Mouse (Mus musculus) C2C12 (cell line): ENCODE data around the gene Cep135. TPM values are rescaled to one million over a fixed set of nuclear protein-coding genes. Genes with fewer than 3 reads are reported as not detected.

Experiments used
- H3K27me3 ChIP-seq: one replicate; pipeline ENCODE4 v1.6.1; 2011; ENCODE audit not compliant: control insufficient read depth, insufficient read depth, insufficient read length
- H3K36me3 ChIP-seq: one replicate; pipeline ENCODE4 v1.6.1; 2011; ENCODE audit not compliant: control insufficient read depth, insufficient read depth
- H3K4me3 ChIP-seq: one replicate; pipeline ENCODE4 v1.5.1; 2011; ENCODE audit warnings: mild to moderate bottlenecking, control low read depth; ENCODE audit not compliant: poor library complexity, insufficient read depth, severe bottlenecking
- H3K79me2 ChIP-seq: one replicate; pipeline ENCODE4 v1.6.1; 2011; ENCODE audit not compliant: control insufficient read depth, insufficient read depth
- H3K79me3 ChIP-seq: one replicate; pipeline ENCODE4 v1.6.1; 2011; ENCODE audit warnings: low read depth, control low read depth
- H3ac ChIP-seq: one replicate; pipeline ENCODE3; 2011; ENCODE audit warnings: low read depth; ENCODE audit not compliant: control insufficient read depth, insufficient read length
- CEBPB ChIP-seq: IDR thresholded peaks from one replicate; pipeline ENCODE4 v1.6.1; 2011; ENCODE audit warnings: low read depth, mild to moderate bottlenecking, control low read depth, moderate library complexity
- CTCF ChIP-seq: IDR thresholded peaks from one replicate; pipeline ENCODE4 v1.5.1; 2011; ENCODE audit not compliant: control insufficient read depth, insufficient read depth, insufficient read length
- FOSL1 ChIP-seq: IDR thresholded peaks from one replicate; pipeline ENCODE4 v1.8.0; 2011; ENCODE audit warnings: mild to moderate bottlenecking, low read length; ENCODE audit not compliant: poor library complexity, insufficient read depth, severe bottlenecking
- MAX ChIP-seq: IDR thresholded peaks from one replicate; pipeline ENCODE4 v1.6.1; 2011; ENCODE audit warnings: mild to moderate bottlenecking, control low read depth
- MYOD1 ChIP-seq: IDR thresholded peaks from one replicate; pipeline ENCODE4 v1.6.1; 2011; ENCODE audit warnings: low read depth; ENCODE audit not compliant: control insufficient read depth, insufficient read length
- MYOG ChIP-seq: IDR thresholded peaks from one replicate; pipeline ENCODE4 v1.6.1; 2011; ENCODE audit not compliant: control insufficient read depth, insufficient read length; ENCODE audit errors: extremely low read depth
- USF1 ChIP-seq: IDR thresholded peaks from one replicate; pipeline ENCODE4 v1.6.1; 2011; ENCODE audit warnings: low read depth, mild to moderate bottlenecking, control low read depth, moderate library complexity
- polyA plus RNA-seq: library from polyadenylated mRNA; unstranded; fragments of >200 nt; fragmentation: generic; extraction: Trizol; gene quantifications from one replicate; pipeline ENCODE4 v1.2.1, GENCODE M21; 2012; ENCODE audit warnings: missing spikeins

Cep135 gene
- polyA plus RNA-seq, 1 experiment = 1.6 TPM

- H3K79me2 ChIP-seq = no peaks in the 10 kb centered on the region
- H3K36me3 ChIP-seq = peaks cover 26% of the 10 kb centered on the region
- no peak overlapping the region for H3K4me3 ChIP-seq
- H3ac ChIP-seq = no peak overlapping the region
- H3K27me3 ChIP-seq = no peaks in the 10 kb centered on the region
- no peaks in the 10 kb centered on the region for H3K79me3 ChIP-seq
- TF ChIP-seq USF1 (no peak), CEBPB (no peak), MYOD1 (no peak), MYOG (no peak), MAX (no peak), CTCF (no peak), FOSL1 (no peak)
Measured at GRCm38 (mm10) chr5:76623759-76624158, 35.3 kb downstream of the Cep135 start.

GRCm38 (mm10) chr5:76627770-76628169, 39.3 kb downstream of the Cep135 start:
- no peaks in the 10 kb centered on the region for H3K27me3 ChIP-seq
- TF ChIP-seq USF1 (no peak), MAX (no peak), FOSL1 (no peak), CEBPB (no peak), CTCF (no peak), MYOG (no peak)
- no peaks in the 10 kb centered on the region for H3K79me3 ChIP-seq
- H3K4me3 ChIP-seq = no peak overlapping the region
- H3K79me2 ChIP-seq = no peaks in the 10 kb centered on the region
- H3ac ChIP-seq = no peak overlapping the region
- peaks cover 38% of the 10 kb centered on the region for H3K36me3 ChIP-seq

- H3K79me2 ChIP-seq = no peaks in the 10 kb centered on the region
- H3K36me3 ChIP-seq = peaks cover 63% of the 10 kb centered on the region
- no peaks in the 10 kb centered on the region for H3K79me3 ChIP-seq
- no peak overlapping the region for H3ac ChIP-seq
- no peaks in the 10 kb centered on the region for H3K27me3 ChIP-seq
- no peak for TF ChIP-seq CEBPB
- TF ChIP-seq MYOG = no peak
- no peak for TF ChIP-seq MYOD1
- no peak for TF ChIP-seq FOSL1
- no peak overlapping the region for H3K4me3 ChIP-seq
Measured at GRCm38 (mm10) chr5:76634012-76634411, 45.5 kb downstream of the Cep135 start.

GRCm38 (mm10) chr5:76635592-76635991, 47.1 kb downstream of the Cep135 start:
- H3K79me3 ChIP-seq = no peaks in the 10 kb centered on the region
- H3K4me3 ChIP-seq = no peak overlapping the region
- H3ac ChIP-seq = no peak overlapping the region
- H3K27me3 ChIP-seq = no peaks in the 10 kb centered on the region
- peaks cover 63% of the 10 kb centered on the region for H3K36me3 ChIP-seq
- no peak for TF ChIP-seq USF1
- no peak for TF ChIP-seq CTCF
- no peak for TF ChIP-seq MYOD1
- no peak for TF ChIP-seq FOSL1
- no peak for TF ChIP-seq MAX
- TF ChIP-seq CEBPB = no peak
- TF ChIP-seq MYOG = no peak
- no peaks in the 10 kb centered on the region for H3K79me2 ChIP-seq

- Histone ChIP-seq H3K79me2 (no peaks in the 10 kb centered on the region), H3K36me3 (peaks cover 55% of the 10 kb centered on the region), H3K4me3 (no peak overlapping the region), H3ac (no peak overlapping the region), H3K79me3 (no peaks in the 10 kb centered on the region), H3K27me3 (no peaks in the 10 kb centered on the region)
- no peak for TF ChIP-seq MYOG
- TF ChIP-seq CEBPB = no peak
- TF ChIP-seq MYOD1 = no peak
- no peak for TF ChIP-seq FOSL1
- no peak for TF ChIP-seq MAX
- TF ChIP-seq USF1 = no peak
- TF ChIP-seq CTCF = no peak
Measured at GRCm38 (mm10) chr5:76642076-76642475, 53.6 kb downstream of the Cep135 start.

GRCm38 (mm10) chr5:76644234-76644633, 55.7 kb downstream of the Cep135 start:
- Histone ChIP-seq H3K79me2 (no peaks in the 10 kb centered on the region), H3K36me3 (peaks cover 54% of the 10 kb centered on the region)

More at GRCm38 (mm10) chr5:76644234-76644633, 55.7 kb downstream of the Cep135 start:
- Histone ChIP-seq H3ac (no peak overlapping the region), H3K27me3 (no peaks in the 10 kb centered on the region), H3K4me3 (no peak overlapping the region), H3K79me3 (no peaks in the 10 kb centered on the region)
- no peak for TF ChIP-seq CTCF
- TF ChIP-seq USF1 = no peak
- peak; percentile 72 for TF ChIP-seq MYOD1
- no peak for TF ChIP-seq FOSL1
